Mouse (Mus musculus): ENCODE measurements at regions not wholly inside any gene's neighbourhood (a gene's known extent, or its start where the extent isn't known, plus 50 kb on each side); places are given as distances from the start of the nearest gene placed in this dataset.
A peak's percentile ranks its signal among the peaks of the same experiment; 100 is the strongest.

- peak in 1 of 2 experiments; percentile 9 for DNase-seq
Measured at GRCm38 (mm10) chr15:88036146-88037000, 492.3 kb downstream of the Fam19a5 start.

- DNase-seq, result no peak
Measured at GRCm38 (mm10) chr15:88037606-88038005, 493.5 kb downstream of the Fam19a5 start.

- DNase-seq, result no peak
Measured at GRCm38 (mm10) chr15:88042821-88043220, 498.7 kb downstream of the Fam19a5 start.

GRCm38 (mm10) chr15:88058071-88058470 is 514.0 kb downstream of the Fam19a5 start:
- DNase-seq, result no peak

GRCm38 (mm10) chr15:88060935-88061334 is 516.8 kb downstream of the Fam19a5 start:
- no peak for DNase-seq

DNA sequence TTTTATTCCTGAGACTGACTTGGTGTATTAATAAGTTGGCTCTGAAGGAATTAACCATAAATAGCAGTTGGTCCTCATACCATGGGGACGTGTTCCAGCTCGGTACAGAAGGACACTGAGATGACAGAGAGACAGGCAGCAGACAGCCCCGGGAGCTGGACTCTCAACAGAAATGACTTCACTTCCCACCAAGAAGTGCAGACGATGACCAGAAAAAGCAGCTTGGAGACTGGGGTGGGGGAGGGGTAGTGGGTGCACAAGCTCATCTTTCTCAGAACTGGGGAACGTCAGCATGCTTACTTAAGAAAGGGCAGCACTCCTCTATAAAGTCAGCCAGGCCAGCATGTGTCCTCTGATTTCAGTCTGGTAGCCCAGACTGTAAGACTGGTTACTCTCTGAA is 518.9 kb downstream of the Fam19a5 start:
- no peak for DNase-seq

DNA sequence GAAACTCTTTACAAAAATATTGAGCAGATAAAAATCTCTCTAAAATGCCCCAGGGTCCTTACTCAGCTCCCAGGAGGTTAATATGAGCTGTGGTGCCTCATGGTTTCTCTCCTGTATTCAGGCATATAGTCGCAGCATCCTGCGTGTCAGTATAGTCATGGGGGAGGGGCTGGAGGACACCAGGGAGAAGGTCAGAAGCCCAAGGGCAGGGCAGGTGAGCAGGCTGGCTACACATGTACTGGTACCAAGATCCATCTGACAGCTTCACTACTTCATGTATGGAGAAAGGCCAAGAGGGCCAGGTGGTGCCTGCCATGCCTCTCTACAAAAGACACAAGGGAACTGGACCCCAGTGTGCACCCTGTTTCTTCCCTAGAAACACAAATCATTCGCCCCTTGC is 524.4 kb downstream of the Fam19a5 start:
- DNase-seq, result no peak

DNA sequence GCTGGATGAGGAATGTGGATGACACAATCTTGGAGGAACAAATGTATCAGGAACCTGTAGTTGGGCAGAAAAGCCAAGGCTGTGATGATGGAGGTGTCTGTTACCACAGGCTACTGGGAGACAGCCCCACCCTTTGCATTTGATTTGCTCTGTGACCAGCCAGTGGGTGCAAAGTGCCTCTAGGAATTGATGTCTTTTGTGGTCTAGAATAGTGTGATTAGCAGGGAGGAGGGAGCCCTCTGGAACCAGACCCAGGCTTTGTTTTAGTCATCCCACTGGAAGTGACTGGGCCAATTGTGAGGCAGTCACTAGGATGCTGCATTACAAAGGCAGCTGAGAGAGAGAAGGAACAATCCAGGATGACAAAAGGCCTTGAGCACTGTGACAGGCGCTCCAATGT is 527.4 kb upstream of the Zdhhc25 start:
- no peak for DNase-seq

DNA sequence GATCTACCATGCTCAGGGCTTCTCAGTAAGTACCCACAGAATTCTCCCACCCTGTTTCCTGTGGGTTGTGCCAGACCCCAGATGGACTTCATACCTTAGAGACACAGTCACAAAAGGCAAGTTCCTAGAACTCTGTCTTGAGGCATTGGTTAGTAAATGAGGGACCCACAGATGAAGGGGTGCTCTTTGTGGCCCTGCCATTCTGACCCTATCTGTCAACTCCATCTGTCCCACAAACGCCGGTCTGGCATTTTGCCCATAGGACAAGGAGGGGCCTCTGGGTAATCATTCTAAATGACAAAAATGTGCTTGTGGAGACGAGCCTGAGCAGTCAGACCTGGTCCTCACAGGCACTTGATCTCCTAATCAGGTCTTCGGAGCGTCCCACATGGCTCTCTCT is 516.2 kb upstream of the Zdhhc25 start:
- no peak for DNase-seq

DNA sequence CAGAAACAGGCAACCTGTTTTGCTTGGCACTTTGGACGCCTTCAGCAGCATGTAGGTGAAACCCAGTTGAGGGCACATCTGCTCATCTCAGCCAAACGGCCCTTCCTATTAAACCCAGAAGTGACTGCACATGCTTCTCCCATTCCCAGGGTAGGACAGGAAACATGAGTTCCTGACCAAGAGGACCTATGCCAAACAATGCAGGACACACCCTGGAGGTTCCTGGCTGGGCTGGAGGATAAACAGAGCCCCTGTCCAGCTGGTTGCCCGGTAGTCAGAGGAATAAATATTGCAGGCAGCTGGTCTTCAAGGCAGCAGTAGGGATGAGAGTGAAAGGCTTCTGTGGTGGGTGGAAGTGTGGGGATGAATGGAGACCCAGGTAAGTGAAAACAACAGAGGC is 514.5 kb upstream of the Zdhhc25 start:
- DNase-seq, result no peak

DNA sequence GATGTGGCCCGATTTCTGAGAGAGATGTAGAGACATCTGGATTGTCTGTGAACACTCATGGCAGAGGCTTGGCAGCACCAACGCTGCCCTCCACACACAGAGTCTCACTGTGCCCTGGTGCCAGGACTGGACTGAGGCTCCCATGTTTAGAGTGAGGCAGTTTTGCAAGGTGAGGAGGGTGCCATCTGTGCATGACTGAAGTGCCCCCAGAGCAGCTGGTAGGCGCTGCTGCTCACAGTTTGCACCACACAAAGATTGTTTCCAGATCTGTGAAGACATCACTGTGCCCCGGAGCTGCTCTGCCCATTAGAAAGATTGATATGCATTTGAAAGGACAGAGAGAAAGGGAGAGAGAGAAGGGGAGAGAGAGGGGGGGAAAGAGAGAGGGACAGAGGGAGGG is 510.6 kb upstream of the Zdhhc25 start:
- no peak for DNase-seq

DNA sequence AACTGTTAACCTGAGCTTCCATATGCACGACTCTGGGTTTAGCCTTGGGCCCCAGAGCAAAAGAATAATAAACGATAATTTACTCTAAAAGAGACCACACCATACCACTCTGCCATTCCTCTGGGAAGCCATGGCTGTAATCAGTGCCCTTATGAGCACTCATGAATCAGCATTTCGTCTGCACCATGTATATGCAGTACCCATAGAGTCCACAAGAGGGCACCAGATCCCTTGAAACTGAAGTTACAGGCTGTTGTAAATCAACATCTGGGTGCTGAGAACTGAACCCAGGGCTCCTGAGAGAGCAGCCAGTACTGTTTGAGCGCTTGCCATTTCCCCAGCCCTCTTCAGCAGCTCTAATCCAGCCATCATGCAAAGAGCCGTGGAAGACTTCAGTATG is 508.7 kb upstream of the Zdhhc25 start:
- DNase-seq, result no peak

DNA sequence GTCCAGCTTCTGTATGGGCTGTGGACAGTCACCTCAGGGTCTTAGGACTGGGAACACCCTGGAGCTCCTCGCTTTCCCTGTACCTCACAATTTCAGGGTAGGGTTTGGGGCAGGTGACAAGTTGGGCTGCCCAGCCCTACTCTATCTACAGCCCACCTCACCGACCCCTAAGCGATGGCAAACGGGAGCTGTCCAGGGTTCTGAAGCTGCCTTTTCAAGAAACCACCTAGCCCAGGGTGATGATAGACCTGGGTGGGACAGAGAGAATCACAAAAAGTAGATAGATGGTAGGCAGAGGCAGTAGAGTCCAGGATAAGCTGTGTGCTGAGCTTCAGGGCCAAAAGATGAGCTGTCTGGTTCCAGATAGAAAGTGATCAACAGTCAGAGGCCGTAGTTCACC is 479.7 kb upstream of the Zdhhc25 start:
- no peak for DNase-seq

DNA sequence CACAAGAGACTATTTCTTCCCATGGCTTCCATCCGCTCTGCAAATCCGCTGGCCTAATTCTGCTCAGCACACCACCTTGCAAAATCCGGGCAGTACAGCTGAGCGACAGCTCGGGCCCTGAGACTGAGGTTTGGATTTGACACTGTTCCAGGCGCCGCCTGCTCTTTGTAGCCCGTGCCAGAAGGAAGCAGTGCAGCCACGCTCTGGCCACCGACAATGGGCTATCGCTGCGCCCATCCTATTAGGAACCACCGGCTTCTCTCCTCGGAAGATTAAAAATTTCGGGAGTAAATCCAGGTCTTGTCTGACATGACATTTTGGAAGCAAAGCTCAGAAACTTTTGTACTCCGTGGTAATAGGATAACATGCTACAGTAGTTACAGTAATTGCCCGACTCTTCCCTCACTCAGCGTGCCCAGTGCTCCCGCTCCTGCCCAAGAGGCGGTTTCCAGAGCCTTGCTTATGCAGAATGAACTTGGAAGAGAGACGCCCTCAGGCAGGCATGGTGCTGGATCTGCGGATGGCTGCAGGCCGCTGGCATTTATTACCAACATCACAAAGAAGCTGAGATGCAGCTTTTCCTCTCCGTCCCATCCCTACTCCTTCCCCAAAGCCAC is 476.1 kb upstream of the Zdhhc25 start:
- peak; percentile 16 to 24 for DNase-seq

GRCm38 (mm10) chr15:88146118-88146517 is 454.0 kb upstream of the Zdhhc25 start:
- peak; percentile 77 to 84 for DNase-seq

GRCm38 (mm10) chr15:88151199-88151598 is 448.9 kb upstream of the Zdhhc25 start:
- no peak for DNase-seq

DNA sequence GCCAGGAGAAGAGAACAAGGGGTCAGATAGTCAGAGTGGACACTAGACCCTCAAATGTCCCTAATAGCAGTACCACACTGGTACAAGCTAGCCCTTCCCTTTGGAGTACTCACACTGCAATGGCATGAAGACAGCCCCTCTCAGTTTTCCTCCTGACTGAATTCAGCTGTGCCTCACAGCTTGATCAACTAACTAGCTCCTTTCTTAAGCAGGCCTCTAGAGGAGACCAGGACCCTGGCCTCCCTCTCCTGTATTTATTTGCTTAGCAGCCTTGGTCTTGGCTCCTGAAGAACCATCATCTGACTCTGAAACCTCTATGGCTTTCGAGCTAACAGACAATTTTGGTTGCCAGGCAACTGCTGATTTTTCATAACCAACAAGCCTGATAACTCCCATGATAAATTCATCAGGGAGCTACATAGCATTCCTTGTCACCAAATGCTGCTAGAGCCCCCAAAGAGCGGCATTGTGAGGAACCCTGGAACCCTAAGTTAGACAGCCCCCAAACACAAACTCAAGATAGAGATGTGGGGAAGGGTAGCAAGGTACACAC is 440.4 kb upstream of the Zdhhc25 start:
- DNase-seq, result peak; percentile 16 to 20

DNA sequence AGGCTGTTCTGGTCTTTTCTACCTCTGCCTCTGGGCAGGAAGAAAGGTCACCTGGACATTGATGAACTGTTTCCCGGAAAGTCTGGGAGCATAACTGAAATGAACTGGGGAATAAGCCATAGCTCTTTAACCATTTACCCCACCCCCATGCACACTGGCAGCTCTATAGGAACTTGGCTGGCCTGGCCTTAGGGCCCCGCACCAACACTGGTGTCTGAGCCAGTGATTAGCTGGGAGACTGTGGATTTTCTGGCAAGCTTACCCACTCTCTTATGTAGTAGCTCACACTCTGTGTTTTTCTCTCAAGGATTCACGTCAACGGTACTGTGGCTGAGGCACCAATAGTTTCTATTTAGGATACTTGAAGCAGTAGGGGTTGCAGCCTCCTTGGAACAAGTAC is 439.8 kb upstream of the Zdhhc25 start:
- no peak for DNase-seq

DNA sequence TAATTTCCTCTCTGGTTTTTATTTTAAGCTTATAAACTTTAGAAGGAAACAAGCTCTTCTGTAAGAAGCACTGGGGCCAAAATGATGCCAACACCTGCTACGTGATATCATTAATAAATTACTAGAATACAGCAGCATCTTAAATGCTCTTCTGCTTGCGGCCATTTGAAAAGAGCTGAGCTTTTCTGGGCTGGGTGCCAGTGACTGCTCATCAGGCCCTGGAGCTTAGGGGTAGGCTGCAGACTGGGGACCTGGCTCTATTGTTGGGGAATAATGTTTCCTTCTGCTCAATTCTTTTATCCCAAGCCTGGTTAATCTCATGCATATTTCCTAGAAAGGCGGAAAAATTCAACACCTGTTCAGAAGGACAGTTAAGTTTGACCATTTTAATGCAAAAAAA is 436.7 kb upstream of the Zdhhc25 start:
- no peak for DNase-seq

- no peak for DNase-seq
Measured at GRCm38 (mm10) chr15:88174326-88174725, 425.8 kb upstream of the Zdhhc25 start.

GRCm38 (mm10) chr15:88175991-88176390 is 424.1 kb upstream of the Zdhhc25 start:
- no peak for DNase-seq

DNA sequence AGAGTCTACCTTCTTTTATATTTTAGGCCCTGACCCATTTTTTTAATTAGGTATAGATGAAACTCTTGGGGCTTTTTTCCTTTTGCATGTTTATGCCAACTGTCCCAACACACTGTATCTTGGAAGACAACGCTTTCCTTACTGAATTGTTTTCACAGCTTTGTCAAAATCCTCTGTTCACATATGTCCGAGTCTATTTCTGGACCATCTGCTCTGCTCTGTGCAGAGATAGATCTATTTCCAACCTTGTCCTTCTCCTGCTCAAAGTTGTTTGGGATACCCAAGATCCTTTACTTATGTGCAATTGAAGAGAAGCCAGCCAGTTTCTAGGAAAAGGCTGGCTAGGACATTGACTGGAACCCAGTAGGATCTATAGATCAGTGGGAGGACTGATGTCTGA is 403.6 kb upstream of the Zdhhc25 start:
- DNase-seq, result no peak

DNA sequence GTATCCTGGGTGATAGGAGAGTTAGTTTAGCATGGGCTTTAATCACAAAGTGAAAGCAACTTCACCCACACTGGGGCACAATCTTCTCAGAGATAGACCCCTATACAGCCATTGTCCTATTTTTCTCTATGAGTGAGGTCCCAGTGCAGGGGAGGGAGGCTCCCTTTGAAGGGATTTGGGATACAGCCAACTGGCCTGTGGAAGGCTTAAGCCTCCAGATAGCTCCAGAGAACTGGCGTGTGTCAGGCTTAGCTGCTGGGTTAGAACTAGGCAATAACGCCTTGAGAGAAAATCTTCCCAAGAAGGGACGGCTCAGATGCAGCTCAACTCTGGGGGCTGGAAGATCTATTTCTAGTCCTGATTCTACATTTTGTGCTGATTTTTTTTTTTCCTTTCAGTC is 397.4 kb upstream of the Zdhhc25 start:
- DNase-seq, result no peak

GRCm38 (mm10) chr15:88213356-88213755 is 386.7 kb upstream of the Zdhhc25 start:
- no peak for DNase-seq

Data from layer of hippocampus, postnatal 36 days (tissue).